Mouse (Mus musculus): ENCODE results near the gene Tnfrsf13c. TPM values are rescaled to one million over a fixed set of nuclear protein-coding genes. Genes with fewer than 3 reads are reported as not detected.

Gene Tnfrsf13c
- total RNA-seq, 2 experiments from 2014 or later = 2.1 to 2.7 TPM

- DNase-seq = no peak
Observed at GRCm38 (mm10) chr15:82230098-82230611, 6.0 kb upstream of the Tnfrsf13c start.

DNA sequence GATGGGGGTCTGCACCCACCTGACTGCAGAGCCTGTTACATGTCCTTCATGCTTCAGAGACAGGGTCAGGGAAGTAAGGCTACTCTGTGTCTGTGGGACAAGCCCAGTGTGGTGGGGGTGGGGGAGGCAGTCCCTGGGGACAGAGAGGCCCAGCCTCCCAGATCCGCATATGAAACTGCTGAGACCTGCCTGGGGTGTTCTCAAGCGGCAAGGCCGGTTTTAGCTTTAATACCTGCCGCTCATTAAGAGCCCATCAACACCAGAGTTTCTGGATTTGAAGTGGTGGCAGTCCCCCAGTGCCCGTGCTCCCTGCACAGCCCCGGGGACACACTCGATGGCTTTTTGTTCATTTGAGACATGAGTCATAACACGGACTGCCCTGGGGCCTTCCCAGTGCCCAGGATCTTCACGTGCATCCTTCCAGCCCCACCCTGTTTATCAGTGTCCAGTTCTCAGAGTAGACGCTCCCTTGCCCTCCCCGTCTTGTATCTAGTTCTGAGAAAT, 5.4 kb upstream of the Tnfrsf13c start:
- no peak for DNase-seq

GRCm38 (mm10) chr15:82225769-82226168, 1.6 kb upstream of the Tnfrsf13c start:
- no peak for DNase-seq

DNA sequence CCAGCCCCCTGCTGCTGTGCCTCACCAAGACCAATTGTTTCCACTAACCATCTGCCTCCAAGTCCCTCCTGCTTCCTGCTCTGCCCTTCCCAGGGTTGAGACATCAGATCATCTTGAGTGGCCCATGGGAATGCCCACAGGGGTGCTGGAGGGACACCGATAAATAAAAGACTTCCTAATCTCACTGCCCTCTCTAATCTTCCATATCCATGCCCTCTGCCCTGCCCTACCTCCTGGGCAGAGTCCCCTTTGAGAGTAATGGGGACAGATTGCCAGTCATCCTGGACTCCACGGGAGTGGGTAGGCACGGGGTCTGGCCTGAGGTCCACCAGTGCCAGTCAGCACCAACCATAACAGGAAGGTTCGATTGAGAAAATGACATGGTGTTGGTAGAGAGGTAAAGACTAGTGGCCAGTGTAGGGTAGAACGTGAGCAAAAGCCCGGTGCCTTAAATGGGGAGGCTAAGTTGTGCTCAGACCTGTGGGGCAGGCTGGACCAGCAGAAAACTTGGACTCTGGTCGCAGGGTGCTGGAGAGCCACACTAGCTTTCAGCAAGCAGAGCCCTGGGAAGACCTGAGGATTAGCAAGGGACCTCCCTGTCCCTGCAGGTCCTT, 540 bp upstream of the Tnfrsf13c start:
- no peak for DNase-seq

- no peak for DNase-seq
Observed at GRCm38 (mm10) chr15:82223251-82223650, 918 bp downstream of the Tnfrsf13c start.

GRCm38 (mm10) chr15:82221104-82221860, 2.9 kb downstream of the Tnfrsf13c start:
- DNase-seq = no peak

DNA sequence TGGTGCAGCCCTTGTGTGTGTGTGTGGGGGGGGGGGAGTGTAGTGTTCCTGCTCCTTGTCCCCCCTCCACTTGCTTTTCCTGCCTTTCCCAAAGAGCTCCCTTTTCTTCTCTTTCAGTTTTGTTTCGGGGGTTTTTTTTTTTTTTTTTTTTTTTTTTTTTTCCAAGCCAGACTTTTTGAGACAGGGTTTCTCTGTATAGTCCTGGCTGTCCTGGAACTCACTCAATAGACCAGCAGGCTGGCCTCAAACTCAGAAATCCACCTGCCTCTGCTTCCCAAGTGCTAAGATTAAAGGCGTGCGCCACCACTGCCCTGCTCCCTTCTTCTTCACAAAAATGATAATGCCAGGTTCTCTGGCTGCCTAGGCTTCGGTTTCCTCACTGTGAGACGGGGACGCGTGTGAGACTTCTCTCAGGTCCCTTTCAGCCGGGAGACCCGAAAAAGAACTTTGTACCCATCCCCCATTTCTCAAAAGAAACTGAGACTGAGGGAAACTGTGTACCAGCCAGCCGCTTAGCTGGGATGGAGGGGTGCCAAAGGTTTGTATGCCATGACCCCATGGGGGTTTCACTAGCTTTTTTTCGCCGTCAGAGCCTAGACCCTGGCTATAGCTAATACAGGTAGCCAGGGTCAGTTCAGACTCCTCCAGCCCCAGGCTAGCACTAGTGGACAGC, 4.0 kb downstream of the Tnfrsf13c start:
- DNase-seq = no peak

- DNase-seq = no peak
Observed at GRCm38 (mm10) chr15:82218778-82219666, 5.1 kb downstream of the Tnfrsf13c start.

DNA sequence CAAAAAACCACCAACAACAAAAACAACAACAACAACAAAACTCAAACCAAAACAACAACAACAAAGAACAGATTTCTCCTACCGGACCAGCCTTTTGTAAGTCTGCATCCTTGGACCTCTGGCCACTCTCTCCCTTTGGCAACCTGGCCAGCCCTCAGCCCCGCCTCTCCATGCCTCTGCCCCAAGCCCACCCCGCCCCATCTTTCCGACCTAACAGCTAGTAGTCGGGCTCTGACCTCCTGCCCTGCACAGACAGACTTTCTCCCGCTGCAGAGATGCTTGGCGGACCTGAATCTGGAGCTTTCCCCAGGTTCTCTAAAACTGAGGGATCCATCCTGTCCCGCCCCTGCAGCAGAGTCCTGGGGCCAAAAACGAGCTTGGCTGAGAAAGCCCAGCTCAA, 6.2 kb downstream of the Tnfrsf13c start:
- no peak for DNase-seq

DNA sequence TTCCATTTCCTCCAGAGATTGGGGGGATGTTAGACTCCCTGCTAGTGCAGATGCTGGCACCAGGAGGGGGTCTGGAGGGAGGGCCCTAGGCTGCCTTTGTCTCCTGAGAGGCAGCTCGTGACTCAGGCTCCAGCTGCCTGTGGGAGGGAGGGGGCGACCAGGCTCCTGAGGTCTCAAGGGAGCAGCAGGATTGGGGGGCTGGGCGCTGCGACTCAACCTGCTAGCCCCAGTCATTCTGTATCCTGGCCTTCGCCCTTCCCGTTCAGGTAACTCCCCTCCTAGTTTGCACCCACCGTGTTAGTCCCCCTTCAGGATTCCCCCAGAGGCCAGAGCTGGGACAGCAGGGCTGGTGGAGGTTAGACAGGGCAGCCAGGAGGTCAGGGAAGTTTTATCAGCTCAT, 7.1 kb downstream of the Tnfrsf13c start:
- no peak for DNase-seq

DNA sequence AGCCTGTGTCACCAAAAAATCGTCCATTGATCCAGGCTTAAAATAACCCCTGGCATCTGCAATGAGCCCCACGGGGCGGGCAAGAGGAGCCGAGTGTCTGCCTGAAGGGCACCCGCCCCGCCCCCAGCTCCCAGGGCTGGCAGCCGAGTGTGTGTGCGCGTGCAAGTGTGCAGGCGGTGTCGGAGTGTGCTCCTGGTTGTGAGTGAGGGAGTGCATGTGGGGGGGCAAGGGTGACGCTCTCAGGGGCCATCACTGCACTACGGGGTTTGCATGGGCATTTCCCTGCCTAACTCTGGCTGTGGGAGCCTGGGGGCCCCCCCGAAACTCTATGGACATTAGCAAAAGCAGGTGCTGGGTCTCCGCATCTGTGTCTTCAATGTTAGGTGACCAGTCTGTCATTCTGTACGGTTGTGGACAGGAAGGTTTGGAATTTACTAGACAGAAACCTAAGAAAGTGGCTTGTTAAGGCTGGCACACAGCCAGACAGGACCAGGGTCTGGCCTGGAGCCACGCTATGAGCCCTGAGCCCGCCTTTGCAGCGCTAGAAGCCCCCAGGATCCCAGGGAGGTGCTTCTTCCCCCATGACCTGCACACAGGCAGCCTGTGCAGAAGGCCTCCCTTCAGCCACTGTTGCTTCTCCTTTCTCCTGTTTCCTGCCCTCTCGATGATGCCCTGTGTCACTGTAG, 7.9 kb downstream of the Tnfrsf13c start:
- DNase-seq = no peak

DNA sequence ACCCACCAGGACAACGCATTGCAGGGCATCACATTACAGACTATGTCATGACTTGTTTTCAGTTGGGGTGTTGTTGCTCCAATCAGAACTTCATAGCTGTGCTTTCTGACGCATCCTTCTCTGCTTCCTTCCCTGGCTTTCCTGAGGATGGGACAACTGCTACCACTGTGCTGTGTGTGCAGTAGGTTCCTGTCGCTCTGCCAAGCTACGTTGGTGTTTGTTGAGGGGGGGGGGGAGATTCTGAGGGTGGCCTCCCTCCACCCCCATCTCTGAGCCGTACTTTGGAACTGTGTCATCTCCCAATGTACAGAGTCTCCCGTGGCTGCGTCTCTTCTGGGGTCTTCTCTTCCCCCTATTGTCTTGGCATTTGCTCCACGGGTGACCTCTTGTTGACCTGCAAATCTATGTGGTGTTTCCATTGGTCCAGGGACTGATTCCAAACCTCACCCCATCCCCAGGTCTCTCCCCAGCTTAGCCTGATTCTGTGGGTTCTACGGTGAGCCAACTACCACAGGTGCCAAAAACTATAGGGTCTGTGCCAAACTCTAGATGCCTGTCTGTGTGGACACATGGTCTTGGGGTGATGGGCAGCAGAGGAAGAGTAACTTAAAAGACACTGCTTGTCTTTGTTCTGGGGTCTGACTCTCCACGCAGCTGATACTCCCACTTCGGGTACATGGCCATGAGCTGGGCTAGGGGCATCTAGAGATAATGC, 8.7 kb downstream of the Tnfrsf13c start:
- no peak for DNase-seq

DNA sequence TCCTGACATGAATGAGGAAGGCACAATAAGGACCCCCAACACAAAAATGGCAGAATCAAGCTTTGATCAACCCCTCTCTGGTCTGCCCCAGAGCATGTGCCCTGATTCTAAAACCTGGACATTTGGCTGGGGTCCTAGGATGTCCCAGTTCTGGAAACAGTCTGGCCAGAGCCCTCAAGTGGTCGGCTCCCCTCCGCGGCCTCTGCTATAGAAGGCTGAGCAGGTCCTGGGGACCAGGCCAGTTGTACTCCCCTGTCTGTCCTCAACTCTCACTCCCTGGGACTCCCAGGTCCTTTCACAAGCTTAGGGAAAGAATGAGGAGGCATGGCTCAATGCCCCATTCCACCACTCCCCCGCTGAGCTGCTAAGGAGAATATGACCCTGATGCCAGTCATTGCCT, 10.9 kb downstream of the Tnfrsf13c start:
- no peak for DNase-seq

GRCm38 (mm10) chr15:82212752-82213063, 11.5 kb downstream of the Tnfrsf13c start, which contains the start of gene Shisa8:
TSS of gene Shisa8 (minus strand) at chr15:82212815.
- peak; percentile 40 for DNase-seq

DNA sequence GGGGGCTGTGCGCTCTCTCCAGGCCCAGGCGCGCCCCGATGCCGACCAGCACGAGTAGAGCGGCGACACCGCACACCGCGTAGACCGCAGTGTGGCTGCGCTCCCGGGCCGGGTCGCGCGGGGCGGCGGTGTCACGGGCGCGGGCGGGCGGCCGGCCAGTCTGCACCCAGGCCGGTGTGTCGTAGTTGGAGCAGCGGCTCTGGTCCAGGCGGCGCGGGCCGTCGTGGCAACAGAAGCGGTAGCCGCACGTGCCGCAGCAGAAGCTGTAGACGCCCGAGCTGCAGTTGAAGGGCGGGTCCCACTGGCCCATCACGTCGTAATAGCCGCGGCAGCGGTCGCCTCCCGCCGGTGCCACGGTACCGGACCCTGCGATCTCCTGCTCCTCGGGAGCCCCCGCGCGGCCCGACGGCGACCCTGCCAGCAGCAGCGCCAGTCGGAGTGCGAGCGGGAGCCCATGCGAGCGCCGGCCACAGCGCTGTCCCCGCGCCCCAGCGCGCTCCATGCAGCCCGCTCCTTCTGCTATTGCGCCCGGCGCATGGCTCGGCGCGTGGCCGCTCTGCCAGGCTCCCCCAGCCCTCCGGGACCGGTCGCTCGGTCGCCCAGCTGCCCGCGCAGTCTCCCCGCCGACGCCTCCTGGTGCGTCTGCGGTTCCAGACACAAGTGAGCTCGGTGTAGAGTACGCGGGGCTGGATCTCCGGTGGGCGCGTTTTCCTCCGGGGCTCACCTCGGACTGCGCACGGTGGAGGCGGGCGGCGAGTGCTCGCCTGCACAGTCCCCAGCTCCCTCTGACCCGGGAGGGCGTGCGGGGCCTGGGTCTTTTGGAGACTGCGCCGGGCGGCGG, 12.0 kb downstream of the Tnfrsf13c start:
- peak; percentile 42 for DNase-seq

GRCm38 (mm10) chr15:82211281-82211680, 12.9 kb downstream of the Tnfrsf13c start:
- no peak for DNase-seq

- no peak for DNase-seq
Observed at GRCm38 (mm10) chr15:82210801-82211200, 13.4 kb downstream of the Tnfrsf13c start.

DNA sequence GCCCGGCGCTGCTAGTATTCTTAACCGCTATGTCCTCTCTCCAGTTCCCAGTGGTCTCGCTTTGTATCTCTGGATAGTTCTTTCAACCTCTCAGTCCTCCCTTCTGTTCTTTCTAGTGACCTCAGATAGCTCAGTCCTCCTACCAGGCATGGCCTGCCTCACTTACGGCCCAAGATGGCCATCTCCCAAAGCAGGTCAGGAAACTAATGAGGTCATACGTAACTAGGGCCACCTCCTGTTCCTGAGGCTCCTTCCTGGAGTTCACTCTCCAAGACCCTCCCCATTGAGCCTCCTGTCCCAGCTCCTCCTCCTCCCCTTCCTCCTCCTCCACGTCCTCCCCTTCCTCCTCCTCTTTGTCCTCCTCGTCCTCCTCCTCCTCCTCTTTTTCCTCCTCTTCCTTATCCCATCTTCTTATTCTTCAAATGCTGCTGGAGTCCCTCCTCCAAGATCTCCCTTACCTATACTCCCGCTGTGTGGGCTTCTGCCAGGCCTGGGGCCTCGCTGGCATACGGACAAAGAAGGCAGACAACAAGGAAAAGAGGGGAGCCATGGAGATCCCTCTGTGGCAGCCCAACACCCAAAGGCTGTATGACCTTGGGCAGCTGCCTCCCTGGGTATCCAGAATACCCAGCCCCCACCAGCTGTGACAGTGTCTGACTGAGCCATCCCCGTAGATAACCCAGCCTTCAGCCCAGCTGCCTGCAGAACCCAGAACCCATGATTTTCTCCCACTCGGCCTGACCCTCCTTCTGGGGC, 14.7 kb downstream of the Tnfrsf13c start:
- DNase-seq = no peak

- DNase-seq = no peak
Observed at GRCm38 (mm10) chr15:82208307-82208706, 15.9 kb downstream of the Tnfrsf13c start.

All from adrenal gland, postnatal 10 days (tissue).